Mouse (Mus musculus) MEL (cell line): ENCODE results near the gene Crcp. TPM values are rescaled to one million over a fixed set of nuclear protein-coding genes. Genes with fewer than 3 reads are reported as not detected.

Source experiments
- DNase-seq: peaks from one replicate; pipeline ENCODE4 v3.0.0; 2011; ENCODE audit warnings: low read depth, low spot score
- H3K27ac ChIP-seq: 2 replicates; pipeline ENCODE4 v1.5.1; 2012; ENCODE audit warnings: low read depth, mild to moderate bottlenecking, control low read depth, low read length, moderate library complexity; ENCODE audit not compliant: control insufficient read depth
- H3K27me3 ChIP-seq, 2 experiments: fragments of 150-350 bp in 1 of 2; sonication (generic) in 1 of 2; 2 replicates each; pipeline ENCODE4 v1.6.1; 2012; ENCODE audit warnings: low read length in 2 of 2, mild to moderate bottlenecking in 2 of 2, improper control_type of control experiment in 1 of 2, moderate library complexity in 1 of 2; ENCODE audit not compliant: insufficient read depth in 2 of 2, control insufficient read depth in 1 of 2
- H3K36me3 ChIP-seq, 2 experiments: 2 replicates each; pipeline ENCODE4 v1.6.1; 2012 to 2014; ENCODE audit warnings: low read length in 2 of 2, improper control_type of control experiment in 1 of 2, inconsistent platforms in 1 of 2, mild to moderate bottlenecking in 1 of 2; ENCODE audit not compliant: insufficient read depth in 2 of 2, control insufficient read depth in 1 of 2
- H3K4me1 ChIP-seq, 2 experiments: fragments of 150-350 bp in 1 of 2; sonication (generic) in 1 of 2; 2 replicates each; pipeline ENCODE4 v1.6.1; 2012; ENCODE audit warnings: low read length in 2 of 2, improper control_type of control experiment in 1 of 2, mild to moderate bottlenecking in 1 of 2; ENCODE audit not compliant: insufficient read depth in 2 of 2, control insufficient read depth in 1 of 2
- H3K4me3 ChIP-seq, 2 experiments: fragments of 150-350 bp in 1 of 2; sonication (generic) in 1 of 2; 2 replicates each; pipeline ENCODE4 v1.5.1; 2012; ENCODE audit warnings: low read depth in 2 of 2, low read length in 2 of 2, mild to moderate bottlenecking in 2 of 2, moderate library complexity in 2 of 2, control low read depth in 1 of 2, improper control_type of control experiment in 1 of 2; ENCODE audit not compliant: control insufficient read depth in 1 of 2, insufficient read depth in 1 of 2
- H3K79me2 ChIP-seq: 2 replicates; pipeline ENCODE4 v1.6.1; 2012; ENCODE audit warnings: mild to moderate bottlenecking, low read length, moderate library complexity; ENCODE audit not compliant: control insufficient read depth, poor library complexity, insufficient read depth
- H3K9ac ChIP-seq: 2 replicates; pipeline ENCODE4 v1.6.1; 2012; ENCODE audit warnings: low read depth, mild to moderate bottlenecking, control low read depth, low read length, moderate library complexity; ENCODE audit not compliant: control insufficient read depth, poor library complexity, severe bottlenecking
- H3K9me3 ChIP-seq: fragments of 150-350 bp; sonication (generic); replicated peaks from 2 replicates; pipeline ENCODE4 v1.6.1; 2012; ENCODE audit warnings: mild to moderate bottlenecking, low read length, improper control_type of control experiment, moderate library complexity; ENCODE audit not compliant: insufficient read depth
- BHLHE40 ChIP-seq: IDR thresholded peaks from 2 replicates; pipeline ENCODE4 v1.6.1; 2012; ENCODE audit warnings: low read depth, mild to moderate bottlenecking, inconsistent platforms, low read length, improper control_type of control experiment, borderline replicate concordance
- CHD1 ChIP-seq: IDR thresholded peaks from 2 replicates; pipeline ENCODE4 v1.6.1; 2012; ENCODE audit warnings: low read depth, mild to moderate bottlenecking, inconsistent platforms, low read length, improper control_type of control experiment
- CHD2 ChIP-seq: IDR thresholded peaks from 2 replicates; pipeline ENCODE4 v1.6.1; 2011; ENCODE audit warnings: low read length, improper control_type of control experiment
- CTCF ChIP-seq, 3 experiments: IDR thresholded peaks in 2 of 3; conservative IDR thresholded peaks in 1 of 3; 2 replicates each; pipeline ENCODE4 v1.5.1; 2011 to 2012; ENCODE audit warnings: low read length in 3 of 3, low read depth in 2 of 3, mild to moderate bottlenecking in 2 of 3, improper control_type of control experiment in 1 of 3, inconsistent platforms in 1 of 3, mixed read lengths in 1 of 3, moderate library complexity in 1 of 3; ENCODE audit not compliant: control insufficient read depth in 1 of 3, insufficient read depth in 1 of 3, poor library complexity in 1 of 3, severe bottlenecking in 1 of 3
- E2F4 ChIP-seq: IDR thresholded peaks from 2 replicates; pipeline ENCODE4 v1.6.1; 2011; ENCODE audit warnings: low read depth, low read length, improper control_type of control experiment, borderline replicate concordance
- ELF1 ChIP-seq: IDR thresholded peaks from 2 replicates; pipeline ENCODE4 v1.6.1; 2014; ENCODE audit warnings: low read depth, mild to moderate bottlenecking, inconsistent platforms, low read length, improper control_type of control experiment, moderate library complexity
- EP300 ChIP-seq, 2 experiments: IDR thresholded peaks; 2 replicates each; pipeline ENCODE4 v1.6.1; 2011; ENCODE audit warnings: improper control_type of control experiment in 2 of 2, low read length in 2 of 2, low read depth in 1 of 2, mild to moderate bottlenecking in 1 of 2
- GABPA ChIP-seq: IDR thresholded peaks from 2 replicates; pipeline ENCODE4 v1.6.1; 2012; ENCODE audit warnings: low read depth, mild to moderate bottlenecking, inconsistent platforms, low read length, improper control_type of control experiment, moderate library complexity
- GATA1 ChIP-seq: IDR thresholded peaks from 2 replicates; pipeline ENCODE4 v1.6.1; 2011; ENCODE audit warnings: low read depth, low read length, improper control_type of control experiment
- HCFC1 ChIP-seq: IDR thresholded peaks from 2 replicates; pipeline ENCODE4 v1.6.1; 2012; ENCODE audit warnings: low read depth, mild to moderate bottlenecking, inconsistent platforms, low read length, improper control_type of control experiment, moderate library complexity
- JUND ChIP-seq: IDR thresholded peaks from 2 replicates; pipeline ENCODE4 v1.6.1; 2011; ENCODE audit warnings: low read depth, mild to moderate bottlenecking, improper control_type of control experiment, low read length
- KAT2A ChIP-seq: conservative IDR thresholded peaks from 2 replicates; pipeline ENCODE4 v1.6.1; 2012; ENCODE audit warnings: low read depth, low read length, improper control_type of control experiment, inconsistent platforms
- MAFK ChIP-seq: IDR thresholded peaks from 2 replicates; pipeline ENCODE4 v1.6.1; 2011; ENCODE audit warnings: low read depth, mild to moderate bottlenecking, low read length, improper control_type of control experiment, borderline replicate concordance
- MAX ChIP-seq: IDR thresholded peaks from 2 replicates; pipeline ENCODE4 v1.6.1; 2011; ENCODE audit warnings: low read length, improper control_type of control experiment
- MAZ ChIP-seq: IDR thresholded peaks from 2 replicates; pipeline ENCODE4 v1.6.1; 2012; ENCODE audit warnings: low read depth, mild to moderate bottlenecking, inconsistent platforms, low read length, improper control_type of control experiment
- MEF2A ChIP-seq: IDR thresholded peaks from 2 replicates; pipeline ENCODE4 v1.6.1; 2014; ENCODE audit warnings: low read depth, mild to moderate bottlenecking, inconsistent platforms, low read length, improper control_type of control experiment; ENCODE audit not compliant: poor library complexity, insufficient replicate concordance, severe bottlenecking; ENCODE audit errors: extremely low read depth
- MXI1 ChIP-seq: IDR thresholded peaks from 2 replicates; pipeline ENCODE4 v1.6.1; 2011; ENCODE audit warnings: mild to moderate bottlenecking, low read depth, low read length, improper control_type of control experiment
- MYB ChIP-seq: IDR thresholded peaks from 2 replicates; pipeline ENCODE4 v1.6.1; 2011; ENCODE audit warnings: mild to moderate bottlenecking, low read depth, low read length, improper control_type of control experiment
- MYC ChIP-seq: IDR thresholded peaks from 2 replicates; pipeline ENCODE4 v1.6.1; 2011; ENCODE audit warnings: low read depth, mild to moderate bottlenecking, low read length, improper control_type of control experiment, moderate library complexity
- NRF1 ChIP-seq: IDR thresholded peaks from 2 replicates; pipeline ENCODE4 v1.6.1; 2014; ENCODE audit warnings: low read depth, mild to moderate bottlenecking, inconsistent platforms, low read length, improper control_type of control experiment, moderate library complexity; ENCODE audit not compliant: poor library complexity, insufficient read depth, severe bottlenecking
- POLR2A ChIP-seq, 2 experiments: IDR thresholded peaks; 2 replicates each; pipeline ENCODE4 v1.6.1; 2011 to 2012; ENCODE audit warnings: low read length in 2 of 2, mild to moderate bottlenecking in 2 of 2, control low read depth in 1 of 2, improper control_type of control experiment in 1 of 2, low read depth in 1 of 2, moderate library complexity in 1 of 2; ENCODE audit not compliant: control insufficient read depth in 1 of 2, insufficient read depth in 1 of 2, poor library complexity in 1 of 2
- POLR2AphosphoS2 ChIP-seq: IDR thresholded peaks from 2 replicates; pipeline ENCODE4 v1.6.1; 2011; ENCODE audit warnings: low read length, improper control_type of control experiment
- RAD21 ChIP-seq: IDR thresholded peaks from 2 replicates; pipeline ENCODE4 v1.6.1; 2011; ENCODE audit warnings: mild to moderate bottlenecking, low read depth, low read length, improper control_type of control experiment
- RCOR1 ChIP-seq: IDR thresholded peaks from 2 replicates; pipeline ENCODE4 v1.6.1; 2012; ENCODE audit warnings: low read depth, mild to moderate bottlenecking, inconsistent platforms, low read length, improper control_type of control experiment
- SIN3A ChIP-seq: IDR thresholded peaks from 2 replicates; pipeline ENCODE4 v1.6.1; 2012; ENCODE audit warnings: low read length, improper control_type of control experiment, inconsistent platforms
- SMC3 ChIP-seq: IDR thresholded peaks from 2 replicates; pipeline ENCODE4 v1.6.1; 2011; ENCODE audit warnings: low read depth, low read length, improper control_type of control experiment
- TAL1 ChIP-seq: IDR thresholded peaks from 2 replicates; pipeline ENCODE4 v1.6.1; 2012; ENCODE audit warnings: mild to moderate bottlenecking, inconsistent platforms, low read length, moderate library complexity, mixed read lengths
- TBP ChIP-seq: IDR thresholded peaks from 2 replicates; pipeline ENCODE4 v1.8.0; 2011; ENCODE audit warnings: low read depth, low read length, improper control_type of control experiment
- TCF12 ChIP-seq: IDR thresholded peaks from 2 replicates; pipeline ENCODE4 v1.6.1; 2014; ENCODE audit warnings: low read depth, mild to moderate bottlenecking, inconsistent platforms, low read length, improper control_type of control experiment, moderate library complexity
- UBTF ChIP-seq: IDR thresholded peaks from 2 replicates; pipeline ENCODE4 v1.6.1; 2012; ENCODE audit warnings: low read depth, mild to moderate bottlenecking, inconsistent platforms, low read length, improper control_type of control experiment, moderate library complexity, borderline replicate concordance; ENCODE audit not compliant: insufficient read depth
- USF1 ChIP-seq: IDR thresholded peaks from 2 replicates; pipeline ENCODE4 v1.6.1; 2014; ENCODE audit warnings: low read depth, mild to moderate bottlenecking, inconsistent platforms, low read length, improper control_type of control experiment, moderate library complexity
- USF2 ChIP-seq, 2 experiments: IDR thresholded peaks; 2 replicates each; pipeline ENCODE4 v1.6.1; 2011 to 2012; ENCODE audit warnings: improper control_type of control experiment in 2 of 2, low read length in 2 of 2, borderline replicate concordance in 1 of 2, inconsistent platforms in 1 of 2, low read depth in 1 of 2, mild to moderate bottlenecking in 1 of 2; ENCODE audit not compliant: insufficient read depth in 1 of 2
- ZC3H11A ChIP-seq: IDR thresholded peaks from 2 replicates; pipeline ENCODE4 v1.6.1; 2012; ENCODE audit warnings: low read depth, mild to moderate bottlenecking, inconsistent platforms, low read length, improper control_type of control experiment
- ZMIZ1 ChIP-seq: IDR thresholded peaks from 2 replicates; pipeline ENCODE4 v1.6.1; 2012; ENCODE audit warnings: low read depth, mild to moderate bottlenecking, inconsistent platforms, low read length, improper control_type of control experiment, moderate library complexity
- polyA plus RNA-seq, 2 experiments: library from polyadenylated mRNA; stranded (reverse) in 1 of 2; unstranded in 1 of 2; fragments of >175 nt in 1 of 2; fragments of >200 nt in 1 of 2; gene quantifications; 2 replicates each; pipeline versions ENCODE4 v1.2.1 to v1.2.4; 2012; ENCODE audit warnings: low replicate concordance in 2 of 2, low read depth in 1 of 2; ENCODE audit not compliant: insufficient read length in 2 of 2, insufficient read depth in 1 of 2, missing spikeins in 1 of 2
- total RNA-seq: library from RNA; depleted of rRNA; stranded (reverse); fragments of 300-350 nt; gene quantifications from 2 replicates; pipeline ENCODE4 v1.2.3, GENCODE M21; 2012

Gene Crcp
- total and polyA plus RNA-seq, 3 experiments = 56.2 to 69.6 TPM; not detected in 1

GRCm38 (mm10) chr5:130002301-130003146 lies 26.6 kb upstream of the Crcp start, which contains the start of gene Gusb:
Gusb (minus strand) TSS chr5:130003049.
- peaks cover 3 to 16% of the 10 kb centered on the region in 2 experiments for H3K4me1 ChIP-seq
- peak; percentile 90 for DNase-seq
- H3K9me3 ChIP-seq = no peaks in the 10 kb centered on the region
- TF ChIP-seq TBP (peak; percentile 59; the same call in 1 of the 2 replicates), ZMIZ1 (no peak; the same call in 1 of the 2 replicates), HCFC1 (peak; percentile 89), RAD21 (no peak), GABPA (no peak), CHD2 (no peak), SMC3 (peak; percentile 15; the same call in 1 of the 2 replicates), UBTF (no peak), USF2 (IDR thresholded peaks at IDR 0.05; ENCODE audit: borderline replicate concordance in 1 of 2, insufficient read depth in 1 of 2, low read depth in 1 of 2, low read length in 2 of 2) (peak in 1 of 2 experiments; percentile 82; a peak in 2 of 4 replicates), RCOR1 (0 out of 2 replicates have a peak, but pooled peaks have one; percentile 42), TAL1 (peak; percentile 19; the same call in 1 of the 2 replicates), CHD1 (no peak), MEF2A (0 out of 2 replicates have a peak, but pooled peaks have one; percentile 21), JUND (no peak), BHLHE40 (no peak), SIN3A (peak; percentile 66), MAZ (peak; percentile 64; the same call in 1 of the 2 replicates), MAFK (no peak), POLR2AphosphoS2 (peak; percentile 48; the same call in 1 of the 2 replicates), TCF12 (peak; percentile 45), NRF1 (0 out of 2 replicates have a peak, but pooled peaks have one; percentile 40), KAT2A (peak; percentile 44; the same call in 1 of the 2 replicates), ELF1 (peak; percentile 38), MXI1 (peak; percentile 88), E2F4 (no peak), USF1 (peak; percentile 96), MAX (peak; percentile 77), ZC3H11A (no peak), MYB (no peak), GATA1 (peak; percentile 4; the same call in 1 of the 2 replicates), EP300 (IDR thresholded peaks at IDR 0.05; ENCODE audit: low read depth in 1 of 2, low read length in 2 of 2) (peak; percentile 6 to 43; a peak in 2 of 4 replicates), POLR2A (IDR thresholded peaks at IDR 0.05; ENCODE audit: control insufficient read depth in 1 of 2, insufficient read depth in 1 of 2, low read depth in 1 of 2, low read length in 2 of 2, poor library complexity in 1 of 2) (peak; percentile 74 to 92; a peak in 3 of 4 replicates), MYC (peak; percentile 63; the same call in 1 of the 2 replicates), CTCF (IDR thresholded peaks at IDR 0.05 in 2 of 3, conservative IDR thresholded peaks at IDR 0.05 in 1 of 3; ENCODE audit: control insufficient read depth in 1 of 3, insufficient read depth in 1 of 3, low read depth in 2 of 3, low read length in 3 of 3, poor library complexity in 1 of 3, severe bottlenecking in 1 of 3) (no peak)

More at GRCm38 (mm10) chr5:130002301-130003146, 26.6 kb upstream of the Crcp start, which contains the start of gene Gusb:
- Histone ChIP-seq H3K27me3 (no peaks in the 10 kb centered on the region), H3K27ac (peak within 1 kb of the TSS; percentile 55), H3K4me3 (peak within 1 kb of the TSS; percentile 82 to 96), H3K79me2 (peaks cover 13% of the 10 kb centered on the region), H3K9ac (peak within 1 kb of the TSS; percentile 84), H3K36me3 (peaks cover 0 to 7% of the 10 kb centered on the region in 2 experiments; a peak in 2 of 4 replicates)
